Mouse (Mus musculus): Measurements from ENCODE around the gene Fancc.

DNA sequence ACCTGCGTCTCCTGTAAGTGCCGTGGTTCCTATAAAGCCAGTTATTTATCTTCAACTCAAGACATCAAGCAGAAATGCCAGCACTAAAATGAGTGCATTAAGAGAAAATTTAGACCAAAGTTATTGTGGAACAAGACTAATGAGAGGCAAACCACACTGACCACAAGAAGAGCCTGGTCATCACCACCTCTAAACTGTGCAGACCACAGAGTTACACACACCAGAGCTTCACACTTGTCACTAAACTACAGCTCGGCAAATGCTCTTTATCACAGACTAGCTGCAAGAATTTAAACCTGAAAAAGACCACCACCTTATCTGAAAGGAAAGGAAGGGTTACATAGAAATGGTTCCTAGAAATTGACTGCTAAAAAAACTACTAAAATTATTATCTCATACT lies 135.3 kb downstream of the Fancc start:
- TF ChIP-seq CTCF (IDR thresholded peaks at IDR 0.05; ENCODE audit: low read depth) (no peak), EP300 (IDR thresholded peaks at IDR 0.05; ENCODE audit: low read depth) (no peak)
